Mouse (Mus musculus) heart, postnatal 0 days (tissue): Measurements from ENCODE around the gene 1700001K19Rik. TPM values are rescaled to one million over a fixed set of nuclear protein-coding genes. Genes with fewer than 3 reads are reported as not detected.

Experiments used
- ATAC-seq: fragments of 200-750 bp; cut with Nextera tagmentation; 2 replicates; pipeline ENCODE4 v1.8.0; 2017; ENCODE audit warnings: low read depth, moderate number of reproducible peaks, moderate library complexity; ENCODE audit not compliant: insufficient read depth
- DNase-seq: peaks from one replicate; pipeline ENCODE4 v3.0.0-alpha.2; 2016; ENCODE audit warnings: low spot score
- H3K27ac ChIP-seq: fragments of 300-500 bp; sonication (generic); 2 replicates; pipeline ENCODE4 v1.5.1; 2014; ENCODE audit warnings: low read depth, mild to moderate bottlenecking
- H3K27me3 ChIP-seq: fragments of 300-500 bp; sonication (generic); 2 replicates; pipeline ENCODE4 v1.6.1; 2014; ENCODE audit warnings: low read length, mixed read lengths; ENCODE audit not compliant: control insufficient read depth, insufficient read depth
- H3K36me3 ChIP-seq: fragments of 300-500 bp; sonication (generic); replicated peaks from 2 replicates; pipeline ENCODE4 v1.6.1; 2014; ENCODE audit warnings: low read length, mixed read lengths; ENCODE audit not compliant: control insufficient read depth, insufficient read depth
- H3K4me1 ChIP-seq: fragments of 300-500 bp; sonication (generic); 2 replicates; pipeline ENCODE4 v1.6.1; 2014; ENCODE audit warnings: antibody characterized with exemption; ENCODE audit not compliant: control insufficient read depth, insufficient read depth
- H3K4me2 ChIP-seq: fragments of 300-500 bp; sonication (generic); 2 replicates; pipeline ENCODE4 v1.6.1; 2014; ENCODE audit warnings: low read depth, mild to moderate bottlenecking, low read length, moderate library complexity
- H3K4me3 ChIP-seq: fragments of 300-500 bp; sonication (generic); 2 replicates; pipeline ENCODE4 v1.5.1; 2014; ENCODE audit warnings: low read depth, low read length
- H3K9ac ChIP-seq: fragments of 300-500 bp; sonication (generic); replicated peaks from 2 replicates; pipeline ENCODE4 v1.6.1; 2014; ENCODE audit warnings: low read depth, low read length, mixed read lengths
- H3K9me3 ChIP-seq: fragments of 300-500 bp; sonication (generic); replicated peaks from 2 replicates; pipeline ENCODE4 v1.6.1; 2016; ENCODE audit warnings: low read length; ENCODE audit not compliant: control insufficient read depth
- CTCF ChIP-seq: IDR thresholded peaks from 2 replicates; pipeline ENCODE4 v1.5.1; 2016; ENCODE audit warnings: antibody characterized with exemption, control low read depth, low read depth
- EP300 ChIP-seq: IDR thresholded peaks from 2 replicates; pipeline ENCODE4 v1.6.1; 2016; ENCODE audit warnings: antibody characterized with exemption, low read depth
- WGBS: fragments of 180-500 bp; shearing (Covaris S2); extraction: QIAGEN DNeasy Blood & Tissue Kit; methylation state at CpG from one replicate; pipeline ENCODE4 v1.1.7; 2014; 5-methylcytosine and 5-hydroxymethylcytosine counted together
- microRNA-seq: library from miRNA; unstranded; fragments of <30 nt; microRNA quantifications from one replicate; pipeline ENCODE4, GENCODE M21; 2016
- polyA plus RNA-seq: library from polyadenylated mRNA; unstranded; fragments of >200 nt; fragmentation: Nextera tagmentation; extraction: Ambion mirVana; gene quantifications from 2 replicates; pipeline ENCODE4 v1.2.1, GENCODE M21; 2015
- total RNA-seq: library from RNA; depleted of rRNA; stranded (reverse); fragments of >200 nt; gene quantifications from 2 replicates; pipeline ENCODE4 v1.2.3, GENCODE M21; 2014; ENCODE audit warnings: low replicate concordance; rRNA removed

Gene 1700001K19Rik
- total and polyA plus RNA-seq, 2 experiments from 2014 or later, result not detected

DNA sequence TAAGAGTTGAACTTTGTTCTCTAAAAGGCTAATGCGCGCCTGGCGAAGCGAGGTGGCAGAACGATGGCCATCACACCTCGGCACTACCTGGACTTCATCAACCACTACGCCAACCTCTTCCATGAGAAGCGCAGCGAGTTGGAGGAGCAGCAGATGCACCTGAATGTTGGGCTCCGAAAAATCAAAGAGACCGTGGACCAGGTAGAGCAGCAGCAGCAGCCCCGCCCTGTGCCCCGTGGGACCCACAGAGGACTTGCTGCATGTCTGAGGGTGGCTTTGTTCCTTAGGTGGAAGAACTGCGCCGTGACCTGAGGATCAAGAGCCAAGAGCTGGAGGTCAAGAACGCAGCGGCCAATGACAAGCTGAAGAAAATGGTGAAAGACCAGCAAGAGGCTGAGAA lies 31.0 kb downstream of the 1700001K19Rik start:
- Histone ChIP-seq H3K4me3 (no peak overlapping the region), H3K9ac (no peak overlapping the region), H3K27ac (no peak overlapping the region), H3K4me1 (no peaks in the 10 kb centered on the region), H3K27me3 (no peaks in the 10 kb centered on the region), H3K36me3 (peaks cover 95% of the 10 kb centered on the region), H3K9me3 (no peaks in the 10 kb centered on the region), H3K4me2 (no peak overlapping the region)
- ATAC-seq (no peak), DNase-seq (no peak)
- 95% methylated on average over 17 of the region's 17 CpGs for WGBS
- TF ChIP-seq EP300 (no peak), CTCF (no peak)

GRCm38 (mm10) chr12:110650241-110650641 lies 32.2 kb downstream of the 1700001K19Rik start:
- DNase-seq, result no peak
- Histone ChIP-seq H3K9ac (no peak overlapping the region), H3K9me3 (no peaks in the 10 kb centered on the region), H3K4me3 (no peak overlapping the region), H3K36me3 (peaks cover 92% of the 10 kb centered on the region), H3K4me2 (no peak overlapping the region), H3K27ac (no peak overlapping the region), H3K4me1 (no peaks in the 10 kb centered on the region), H3K27me3 (no peaks in the 10 kb centered on the region)
- 72% methylated on average over 8 of the region's 8 CpGs for WGBS
- no peak for ATAC-seq
- TF ChIP-seq CTCF, result 0 out of 2 replicates have a peak, but pooled peaks have one; percentile 10
- no peak for TF ChIP-seq EP300

GRCm38 (mm10) chr12:110637507-110638114 lies 44.8 kb downstream of the 1700001K19Rik start:
- Histone ChIP-seq H3K9ac (no peak overlapping the region), H3K36me3 (peaks cover 100% of the 10 kb centered on the region), H3K4me3 (no peak overlapping the region), H3K4me1 (no peaks in the 10 kb centered on the region), H3K27ac (no peak overlapping the region), H3K4me2 (no peak overlapping the region), H3K9me3 (no peaks in the 10 kb centered on the region), H3K27me3 (no peaks in the 10 kb centered on the region)
- 90% methylated on average over 13 of the region's 13 CpGs for WGBS
- no peak for TF ChIP-seq EP300
- TF ChIP-seq CTCF, result no peak
- no peak for ATAC-seq
- DNase-seq, result no peak

DNA sequence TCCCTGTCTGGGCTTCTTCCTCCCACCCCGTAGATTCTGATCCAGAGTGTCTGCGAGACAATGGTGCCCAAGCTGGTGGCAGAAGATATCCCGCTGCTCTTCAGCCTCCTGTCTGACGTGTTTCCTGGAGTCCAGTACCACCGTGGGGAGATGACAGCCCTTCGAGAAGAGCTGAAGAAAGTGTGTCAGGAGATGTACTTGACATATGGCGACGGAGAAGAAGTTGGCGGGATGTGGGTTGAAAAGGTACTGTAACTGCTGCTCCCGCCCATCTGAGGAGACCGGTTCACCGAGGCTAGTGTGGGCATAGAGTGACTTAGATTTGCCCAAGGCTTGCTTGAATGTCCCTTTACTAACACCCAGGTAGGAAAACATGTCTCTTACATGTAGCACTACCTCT lies 46.1 kb downstream of the 1700001K19Rik start:
- Histone ChIP-seq H3K9me3 (no peaks in the 10 kb centered on the region), H3K36me3 (peaks cover 100% of the 10 kb centered on the region), H3K9ac (no peak overlapping the region), H3K4me2 (no peak overlapping the region), H3K27ac (no peak overlapping the region), H3K4me3 (no peak overlapping the region), H3K27me3 (no peaks in the 10 kb centered on the region), H3K4me1 (no peaks in the 10 kb centered on the region)
- TF ChIP-seq CTCF (no peak), EP300 (no peak)
- ATAC-seq (no peak), DNase-seq (no peak)
- 85% methylated on average over 12 of the region's 12 CpGs for WGBS

GRCm38 (mm10) chr12:110630056-110630455 lies 52.4 kb downstream of the 1700001K19Rik start:
- DNase-seq, result no peak
- Histone ChIP-seq H3K9ac (no peak overlapping the region), H3K9me3 (no peaks in the 10 kb centered on the region), H3K36me3 (peaks cover 100% of the 10 kb centered on the region), H3K4me3 (no peak overlapping the region), H3K27me3 (no peaks in the 10 kb centered on the region), H3K4me1 (no peaks in the 10 kb centered on the region), H3K27ac (no peak overlapping the region), H3K4me2 (no peak overlapping the region)
- WGBS, result 94% methylated on average over 11 of the region's 11 CpGs
- ATAC-seq, result no peak
- TF ChIP-seq EP300 (no peak), CTCF (no peak)

Small RNA genes lying within 50 kb of the gene (microRNA-seq; reads per million reads assigned to microRNA genes)
- gene Gm27299, result not detected

Other genes with a start within 250 kb of the 1700001K19Rik start
- 103 and 104 TPM in 2 replicates for gene Ppp2r5c, start 235.5 kb downstream of the 1700001K19Rik start, total RNA-seq
- 108 and 118 TPM in 2 replicates for gene Ppp2r5c, start 235.5 kb downstream of the 1700001K19Rik start, polyA plus RNA-seq
- gene Dync1h1, start 81.2 kb downstream of the 1700001K19Rik start, total RNA-seq, result 100 and 126 TPM in 2 replicates
- 25.9 and 31.2 TPM in 2 replicates for gene Dync1h1, start 81.2 kb downstream of the 1700001K19Rik start, polyA plus RNA-seq
- gene Hsp90aa1, start 20.1 kb upstream of the 1700001K19Rik start, total RNA-seq, result 181 and 434 TPM in 2 replicates
- gene Hsp90aa1, start 20.1 kb upstream of the 1700001K19Rik start, polyA plus RNA-seq, result 255 and 258 TPM in 2 replicates
- gene Wdr20, start 55.3 kb upstream of the 1700001K19Rik start, total RNA-seq, result 36.9 and 45.8 TPM in 2 replicates
- gene Wdr20, start 55.3 kb upstream of the 1700001K19Rik start, polyA plus RNA-seq, result 10.7 and 12.1 TPM in 2 replicates
- gene Mok, start 158.3 kb upstream of the 1700001K19Rik start, total RNA-seq, result 3.1 and 7.4 TPM in 2 replicates
- gene Mok, start 158.3 kb upstream of the 1700001K19Rik start, polyA plus RNA-seq, result 2.2 and 2.3 TPM in 2 replicates
- 4.1 and 6.3 TPM in 2 replicates for gene Zfp839, start 167.6 kb upstream of the 1700001K19Rik start, total RNA-seq
- 2.6 and 3.2 TPM in 2 replicates for gene Zfp839, start 167.6 kb upstream of the 1700001K19Rik start, polyA plus RNA-seq
- gene Cinp, start 206.5 kb upstream of the 1700001K19Rik start, total RNA-seq, result 59.1 and 91.0 TPM in 2 replicates
- 44.0 and 47.8 TPM in 2 replicates for gene Cinp, start 206.5 kb upstream of the 1700001K19Rik start, polyA plus RNA-seq
- gene Tecpr2, start 206.6 kb upstream of the 1700001K19Rik start, total RNA-seq, result 4.1 and 4.7 TPM in 2 replicates
- gene Tecpr2, start 206.6 kb upstream of the 1700001K19Rik start, polyA plus RNA-seq, result 1.3 and 1.4 TPM in 2 replicates